Mouse (Mus musculus): ENCODE measurements around the gene Aqp6. TPM values are rescaled to one million over a fixed set of nuclear protein-coding genes. Genes with fewer than 3 reads are reported as not detected.

Aqp6 gene
- polyA plus RNA-seq, 1 experiment from 2014 or later = 0.10 TPM

DNA sequence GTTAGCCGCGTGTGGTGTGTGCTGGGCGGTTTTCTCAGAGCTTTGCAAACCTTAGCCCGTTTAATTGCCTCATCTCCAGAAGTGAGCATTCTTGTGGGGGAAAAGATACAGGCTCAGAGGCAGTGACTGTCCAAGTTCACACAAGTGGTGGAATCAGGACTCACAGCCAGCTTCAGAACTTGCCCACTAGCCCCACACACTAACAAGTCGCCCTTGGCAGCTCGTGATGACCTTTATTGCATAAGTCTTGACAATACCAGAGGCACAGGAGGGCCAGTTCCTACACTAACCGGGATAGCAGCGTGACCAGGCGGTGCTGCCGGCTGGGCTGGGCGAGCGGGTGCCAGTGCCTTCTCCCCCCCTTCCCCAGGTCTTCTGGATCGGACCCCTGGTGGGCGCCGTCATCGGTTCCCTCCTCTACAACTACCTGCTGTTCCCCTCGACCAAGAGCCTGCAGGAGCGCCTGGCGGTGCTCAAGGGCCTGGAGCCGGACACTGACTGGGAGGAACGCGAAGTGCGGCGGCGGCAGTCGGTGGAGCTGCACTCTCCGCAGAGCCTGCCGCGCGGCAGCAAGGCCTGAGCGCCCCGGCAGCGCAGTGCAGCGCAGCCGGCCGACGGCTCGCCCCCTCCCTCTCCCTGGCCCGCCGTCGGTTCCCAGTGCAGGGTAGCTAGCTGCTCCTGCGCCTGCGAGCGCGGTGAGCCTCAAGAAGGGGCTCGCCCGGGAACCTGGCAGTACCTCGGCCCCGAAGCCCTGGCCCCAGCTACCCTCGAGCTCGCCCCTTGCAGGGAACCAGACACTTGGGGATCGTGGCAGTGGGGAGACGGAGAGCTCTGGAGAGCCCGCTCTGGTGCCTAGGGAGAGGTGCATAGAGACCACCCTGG is 17.5 kb upstream of the Aqp6 start:
- WGBS = 2% methylated on average over 41 of the region's 54 CpGs
- H3K27ac ChIP-seq (ENCODE audit: low read depth, low read length) = no peak overlapping the region
- H3K4me2 ChIP-seq (ENCODE audit: low read length) = peak overlapping the region; percentile 54
- H3K4me1 ChIP-seq (ENCODE audit: control insufficient read depth, insufficient read depth, low read length) = peaks cover 16% of the 10 kb centered on the region
- peak overlapping the region; percentile 40 for H3K9ac ChIP-seq (ENCODE audit: low read length)
- H3K36me3 ChIP-seq (ENCODE audit: control insufficient read depth, insufficient read depth, low read length) = no peaks in the 10 kb centered on the region
- no peaks in the 10 kb centered on the region for H3K9me3 ChIP-seq (replicated peaks; ENCODE audit: control insufficient read depth, low read length)
- H3K27me3 ChIP-seq (replicated peaks; ENCODE audit: control insufficient read depth, insufficient read depth, low read length) = peaks cover 56% of the 10 kb centered on the region
- ATAC-seq = peak; percentile 63; the same call in 1 of the 2 replicates
- peak; percentile 47 for DNase-seq (ENCODE audit: low spot score)
- H3K4me3 ChIP-seq (ENCODE audit: low read depth, low read length) = peak overlapping the region; percentile 24

DNA sequence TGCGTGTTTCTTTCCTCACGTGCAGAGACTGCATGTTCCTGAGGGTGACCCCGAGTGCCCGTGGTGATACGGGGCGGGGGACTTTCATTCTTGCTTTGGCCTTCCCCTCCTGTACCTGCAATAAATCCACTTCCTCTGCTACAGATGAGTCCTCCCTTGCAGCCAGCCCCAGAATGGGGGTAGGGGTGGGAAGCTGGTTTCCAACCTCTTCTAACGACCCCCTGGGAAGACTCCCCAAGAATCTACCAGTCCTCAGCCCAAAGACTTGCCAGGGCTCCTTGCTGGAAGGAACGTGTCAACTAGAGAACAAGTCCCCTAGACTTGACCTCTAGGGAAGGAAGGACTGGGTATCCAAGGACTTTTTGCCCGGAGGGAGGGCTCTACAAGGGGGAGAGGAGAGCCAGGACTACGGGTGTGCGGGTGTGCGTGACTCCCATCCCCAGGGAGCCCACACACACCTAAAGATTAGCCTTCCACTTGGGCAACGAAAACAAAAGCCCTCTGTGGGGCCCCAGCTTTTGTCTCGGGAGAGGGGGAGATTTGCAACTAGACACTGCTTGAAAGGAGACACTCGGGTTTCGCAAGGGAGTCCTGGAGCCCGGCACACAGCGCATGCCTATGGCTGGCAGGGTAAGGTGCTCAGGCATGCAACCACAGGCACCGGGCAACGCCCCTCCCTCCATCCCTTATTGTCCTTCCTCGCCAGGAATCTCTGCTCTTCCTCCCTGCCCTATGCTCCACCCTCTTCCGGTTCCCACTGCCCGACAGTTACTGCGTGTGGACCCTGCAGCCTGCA is 16.6 kb upstream of the Aqp6 start:
- Histone ChIP-seq H3K4me2 (ENCODE audit: low read length) (peak overlapping the region; percentile 54), H3K4me1 (ENCODE audit: control insufficient read depth, insufficient read depth, low read length) (peaks cover 16% of the 10 kb centered on the region), H3K27ac (ENCODE audit: low read depth, low read length) (no peak overlapping the region), H3K4me3 (ENCODE audit: low read depth, low read length) (peak overlapping the region; percentile 24; the same call in 1 of the 2 replicates), H3K9me3 (replicated peaks; ENCODE audit: control insufficient read depth, low read length) (no peaks in the 10 kb centered on the region), H3K9ac (ENCODE audit: low read length) (no peak overlapping the region), H3K36me3 (ENCODE audit: control insufficient read depth, insufficient read depth, low read length) (no peaks in the 10 kb centered on the region), H3K27me3 (replicated peaks; ENCODE audit: control insufficient read depth, insufficient read depth, low read length) (peaks cover 65% of the 10 kb centered on the region)
- DNase-seq (ENCODE audit: low spot score) (no peak), ATAC-seq (no peak; the same call in 1 of the 2 replicates)
- WGBS = 1% methylated on average over 24 of the region's 24 CpGs

DNA sequence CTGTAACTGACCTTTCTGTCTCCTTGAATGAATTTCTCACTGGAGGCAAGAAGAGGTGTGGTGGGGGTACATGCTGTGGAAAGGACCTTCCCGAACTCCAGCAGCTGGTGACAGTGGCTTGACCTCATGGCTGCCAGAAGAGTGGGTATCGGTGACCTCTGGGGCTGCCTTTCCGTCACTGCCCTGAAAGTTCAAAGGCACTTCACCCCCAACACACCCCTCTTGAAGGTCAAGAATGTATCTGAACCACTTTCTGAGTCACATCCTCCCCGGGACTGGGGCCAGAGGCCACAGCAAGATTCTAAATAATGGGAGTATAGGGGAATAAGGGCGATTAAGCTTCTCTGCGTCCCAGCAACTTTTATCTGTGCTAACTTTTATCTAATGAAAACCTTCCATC is 15.5 kb upstream of the Aqp6 start:
- WGBS = 77% methylated on average over 6 of the region's 6 CpGs
- Histone ChIP-seq H3K9me3 (replicated peaks; ENCODE audit: control insufficient read depth, low read length) (no peaks in the 10 kb centered on the region), H3K4me3 (ENCODE audit: low read depth, low read length) (no peak overlapping the region), H3K27me3 (replicated peaks; ENCODE audit: control insufficient read depth, insufficient read depth, low read length) (peaks cover 76% of the 10 kb centered on the region), H3K4me2 (ENCODE audit: low read length) (no peak overlapping the region), H3K9ac (ENCODE audit: low read length) (no peak overlapping the region), H3K36me3 (ENCODE audit: control insufficient read depth, insufficient read depth, low read length) (no peaks in the 10 kb centered on the region), H3K27ac (ENCODE audit: low read depth, low read length) (no peak overlapping the region), H3K4me1 (ENCODE audit: control insufficient read depth, insufficient read depth, low read length) (peaks cover 19% of the 10 kb centered on the region)
- ATAC-seq = no peak
- no peak for DNase-seq (ENCODE audit: low spot score)

DNA sequence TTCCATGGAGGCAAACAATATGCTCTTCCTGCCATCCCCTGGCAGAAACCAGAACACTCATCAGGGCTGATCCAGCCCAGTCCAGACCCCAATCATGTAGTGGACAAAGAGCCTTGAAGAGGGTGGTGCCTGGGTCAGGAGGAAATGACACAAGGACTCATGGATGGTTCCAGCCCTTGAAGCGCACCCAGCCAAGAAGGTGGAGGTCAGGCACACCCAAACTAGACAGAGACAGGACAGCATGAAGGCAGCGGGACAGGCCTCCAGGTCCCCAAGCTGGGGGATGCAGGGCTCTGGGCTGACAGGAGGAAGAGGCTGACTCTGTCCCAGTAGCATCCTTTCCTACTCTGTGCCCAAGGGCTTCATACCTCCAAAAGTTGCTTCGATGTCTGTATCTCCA is 14.7 kb upstream of the Aqp6 start:
- no peak for ATAC-seq
- H3K9me3 ChIP-seq (replicated peaks; ENCODE audit: control insufficient read depth, low read length) = no peaks in the 10 kb centered on the region
- H3K27me3 ChIP-seq (replicated peaks; ENCODE audit: control insufficient read depth, insufficient read depth, low read length) = peaks cover 84% of the 10 kb centered on the region
- H3K36me3 ChIP-seq (ENCODE audit: control insufficient read depth, insufficient read depth, low read length) = no peaks in the 10 kb centered on the region
- no peak overlapping the region for H3K27ac ChIP-seq (ENCODE audit: low read depth, low read length)
- WGBS = 92% methylated on average over 3 of the region's 3 CpGs
- H3K4me1 ChIP-seq (ENCODE audit: control insufficient read depth, insufficient read depth, low read length) = peaks cover 19% of the 10 kb centered on the region
- no peak overlapping the region for H3K9ac ChIP-seq (ENCODE audit: low read length)
- H3K4me2 ChIP-seq (ENCODE audit: low read length) = no peak overlapping the region
- H3K4me3 ChIP-seq (ENCODE audit: low read depth, low read length) = no peak overlapping the region
- DNase-seq (ENCODE audit: low spot score) = no peak

DNA sequence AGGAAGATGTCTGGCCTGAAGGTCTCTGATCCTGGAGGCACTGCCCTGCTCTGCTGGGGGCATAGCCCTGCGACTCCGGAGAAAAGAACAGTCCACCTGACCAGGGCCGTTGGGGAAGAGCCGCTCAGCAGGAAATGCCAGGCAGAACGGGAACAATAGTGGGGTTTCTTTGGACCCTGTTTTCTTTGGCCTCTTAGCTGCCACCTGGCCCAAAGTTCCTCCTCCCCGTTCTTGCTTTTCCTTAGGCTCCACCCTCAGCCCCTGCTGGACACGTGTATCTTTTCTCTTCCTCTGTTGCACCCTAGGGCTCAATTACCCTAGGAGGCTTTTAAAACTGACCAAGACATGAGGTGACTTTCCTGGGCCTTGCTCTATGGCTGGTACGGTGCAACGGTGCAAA is 12.0 kb upstream of the Aqp6 start:
- peaks cover 12% of the 10 kb centered on the region for H3K4me1 ChIP-seq (ENCODE audit: control insufficient read depth, insufficient read depth, low read length)
- ATAC-seq (no peak), DNase-seq (ENCODE audit: low spot score) (no peak)
- H3K27me3 ChIP-seq (replicated peaks; ENCODE audit: control insufficient read depth, insufficient read depth, low read length) = peaks cover 94% of the 10 kb centered on the region
- H3K4me2 ChIP-seq (ENCODE audit: low read length) = no peak overlapping the region
- H3K27ac ChIP-seq (ENCODE audit: low read depth, low read length) = no peak overlapping the region
- H3K36me3 ChIP-seq (ENCODE audit: control insufficient read depth, insufficient read depth, low read length) = no peaks in the 10 kb centered on the region
- H3K9ac ChIP-seq (ENCODE audit: low read length) = no peak overlapping the region
- 3% methylated on average over 9 of the region's 9 CpGs for WGBS
- no peak overlapping the region for H3K4me3 ChIP-seq (ENCODE audit: low read depth, low read length)
- H3K9me3 ChIP-seq (replicated peaks; ENCODE audit: control insufficient read depth, low read length) = no peaks in the 10 kb centered on the region

DNA sequence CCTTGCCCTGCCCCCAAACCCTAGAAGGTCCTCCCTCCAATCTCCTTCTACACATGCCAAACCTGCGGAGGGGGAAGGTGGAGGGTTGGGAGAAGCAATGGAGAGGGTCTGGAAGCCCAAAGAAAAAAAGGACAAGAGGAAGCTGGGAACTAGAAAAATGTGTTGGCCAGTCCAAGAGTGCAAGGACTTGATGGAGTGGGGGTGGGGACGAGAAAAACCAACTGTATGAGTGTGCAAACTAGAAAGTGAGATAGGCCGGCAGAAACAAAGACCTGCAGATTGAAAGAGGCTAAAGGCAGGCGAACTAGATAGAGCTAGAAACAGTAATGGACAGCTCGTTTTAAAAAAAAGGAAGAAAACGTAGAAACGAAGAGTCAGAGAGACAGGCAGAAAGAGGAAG is 11.5 kb upstream of the Aqp6 start:
- Histone ChIP-seq H3K4me1 (ENCODE audit: control insufficient read depth, insufficient read depth, low read length) (peaks cover 7% of the 10 kb centered on the region), H3K9me3 (replicated peaks; ENCODE audit: control insufficient read depth, low read length) (no peaks in the 10 kb centered on the region), H3K4me2 (ENCODE audit: low read length) (no peak overlapping the region), H3K9ac (ENCODE audit: low read length) (no peak overlapping the region), H3K36me3 (ENCODE audit: control insufficient read depth, insufficient read depth, low read length) (no peaks in the 10 kb centered on the region), H3K4me3 (ENCODE audit: low read depth, low read length) (no peak overlapping the region), H3K27me3 (replicated peaks; ENCODE audit: control insufficient read depth, insufficient read depth, low read length) (peaks cover 94% of the 10 kb centered on the region), H3K27ac (ENCODE audit: low read depth, low read length) (no peak overlapping the region)
- ATAC-seq = no peak
- 10% methylated on average over 7 of the region's 7 CpGs for WGBS
- DNase-seq (ENCODE audit: low spot score) = no peak

DNA sequence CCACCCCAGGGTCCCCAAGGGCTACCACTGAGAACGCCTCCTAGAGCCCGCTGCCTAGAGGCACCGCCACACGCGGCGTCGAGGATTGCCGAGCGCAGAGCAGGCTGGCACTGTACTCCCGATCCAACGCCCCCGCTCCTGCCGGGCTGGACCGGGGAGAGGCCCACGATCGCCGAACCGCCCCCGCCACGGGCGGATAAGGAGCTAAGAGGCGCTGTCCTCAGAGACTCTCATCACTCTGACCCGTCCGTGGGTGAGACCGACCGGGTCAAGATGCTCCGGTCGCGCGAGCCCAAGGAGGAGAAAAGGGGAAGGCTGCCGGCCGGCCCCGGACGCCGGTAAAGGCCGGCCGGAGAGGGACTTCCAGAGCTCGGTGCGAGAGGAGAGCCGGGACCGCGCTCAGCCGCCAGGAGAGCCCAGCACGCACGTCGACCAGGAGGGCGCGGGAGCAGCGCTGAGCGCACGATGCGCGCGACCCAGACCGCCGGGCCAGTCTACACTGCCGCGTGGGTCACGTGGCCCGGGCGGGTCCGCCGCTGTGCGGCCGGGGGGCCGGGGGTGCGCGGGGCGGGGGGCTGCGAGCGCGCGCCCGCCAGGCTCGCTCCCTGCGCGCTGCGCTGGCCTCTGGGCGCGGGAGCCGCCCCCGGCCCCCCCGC is 10.6 kb upstream of the Aqp6 start, which contains the start of gene Aqp5:
TSS of gene Aqp5 (plus strand) at position 354 of the 656 bp plus-strand sequence.
- H3K36me3 ChIP-seq (ENCODE audit: control insufficient read depth, insufficient read depth, low read length) = no peaks in the 10 kb centered on the region
- DNase-seq (ENCODE audit: low spot score) = peak; percentile 50

DNA sequence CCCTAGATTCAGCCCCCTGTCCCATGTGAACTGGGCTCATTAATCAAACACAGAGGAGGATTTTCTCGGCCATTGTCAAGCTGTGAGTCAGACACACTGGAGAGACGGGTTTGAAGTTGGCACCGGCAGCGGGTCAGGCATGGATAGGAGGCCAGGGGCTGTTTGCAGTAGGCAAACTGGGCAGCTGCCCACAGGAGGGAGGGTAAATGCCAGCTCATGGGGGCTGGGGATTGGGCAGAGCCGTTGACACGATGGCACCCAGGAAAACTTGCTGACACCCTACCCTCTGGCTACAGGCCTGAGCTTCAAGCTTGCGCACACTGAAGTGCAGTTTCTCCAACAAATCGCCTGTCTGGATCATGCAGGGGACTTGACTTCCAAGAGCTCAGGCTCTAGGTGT is 9.0 kb upstream of the Aqp6 start:
- DNase-seq (ENCODE audit: low spot score) (no peak), ATAC-seq (no peak)
- Histone ChIP-seq H3K36me3 (ENCODE audit: control insufficient read depth, insufficient read depth, low read length) (no peaks in the 10 kb centered on the region), H3K27ac (ENCODE audit: low read depth, low read length) (no peak overlapping the region), H3K9me3 (replicated peaks; ENCODE audit: control insufficient read depth, low read length) (no peaks in the 10 kb centered on the region), H3K4me2 (ENCODE audit: low read length) (no peak overlapping the region), H3K4me1 (ENCODE audit: control insufficient read depth, insufficient read depth, low read length) (0 out of 2 replicates have a peak, but pooled peaks cover 4% of the 10 kb centered on the region), H3K4me3 (ENCODE audit: low read depth, low read length) (no peak overlapping the region), H3K27me3 (replicated peaks; ENCODE audit: control insufficient read depth, insufficient read depth, low read length) (peaks cover 76% of the 10 kb centered on the region), H3K9ac (ENCODE audit: low read length) (no peak overlapping the region)
- 53% methylated on average over 8 of the region's 8 CpGs for WGBS

More for the DNA sequence above, 10.6 kb upstream of the Aqp6 start, which contains the start of gene Aqp5:
- Histone ChIP-seq H3K9ac (ENCODE audit: low read length) (peak within 1 kb of the TSS; percentile 49), H3K27me3 (replicated peaks; ENCODE audit: control insufficient read depth, insufficient read depth, low read length) (peaks cover 89% of the 10 kb centered on the region), H3K9me3 (replicated peaks; ENCODE audit: control insufficient read depth, low read length) (no peaks in the 10 kb centered on the region), H3K27ac (ENCODE audit: low read depth, low read length) (no peak within 1 kb of the TSS), H3K4me1 (ENCODE audit: control insufficient read depth, insufficient read depth, low read length) (0 out of 2 replicates have a peak, but pooled peaks cover 4% of the 10 kb centered on the region), H3K4me3 (ENCODE audit: low read depth, low read length) (peak within 1 kb of the TSS; percentile 34), H3K4me2 (ENCODE audit: low read length) (peak within 1 kb of the TSS; percentile 53)
- 1% methylated on average over 67 of the region's 83 CpGs for WGBS
- peak; percentile 60; the same call in 1 of the 2 replicates for ATAC-seq
